Mouse (Mus musculus): ENCODE measurements at regions not wholly inside any gene's neighbourhood (a gene's known extent, or its start where the extent isn't known, plus 50 kb on each side); places are given as distances from the start of the nearest gene placed in this dataset.

- TF ChIP-seq GATA1 (IDR thresholded peaks at IDR 0.05; ENCODE audit: low read depth, low read length) = no peak
- no peak for TF ChIP-seq CHD2 (IDR thresholded peaks at IDR 0.05; ENCODE audit: low read length)
- no peak for TF ChIP-seq USF1 (IDR thresholded peaks at IDR 0.05; ENCODE audit: low read depth, low read length)
- TF ChIP-seq BHLHE40 (IDR thresholded peaks at IDR 0.05; ENCODE audit: borderline replicate concordance, low read depth, low read length) = no peak
- TF ChIP-seq RAD21 (IDR thresholded peaks at IDR 0.05; ENCODE audit: low read depth, low read length) = no peak
- TF ChIP-seq TBP (IDR thresholded peaks at IDR 0.05; ENCODE audit: low read depth, low read length) = no peak
- no peak for TF ChIP-seq JUND (IDR thresholded peaks at IDR 0.05; ENCODE audit: low read depth, low read length)
- no peak for TF ChIP-seq POLR2A (IDR thresholded peaks at IDR 0.05; ENCODE audit: control insufficient read depth in 1 of 2, insufficient read depth in 1 of 2, low read depth in 1 of 2, low read length in 2 of 2, poor library complexity in 1 of 2)
- no peak for TF ChIP-seq POLR2AphosphoS2 (IDR thresholded peaks at IDR 0.05; ENCODE audit: low read length)
- H3K9ac ChIP-seq (ENCODE audit: control insufficient read depth, low read depth, low read length, poor library complexity, severe bottlenecking) = no peak overlapping the region
- H3K4me1 ChIP-seq (ENCODE audit: control insufficient read depth in 1 of 2, insufficient read depth in 2 of 2, low read length in 2 of 2) = no peaks in the 10 kb centered on the region
- no peak overlapping the region for H3K27ac ChIP-seq (ENCODE audit: control insufficient read depth, low read depth, low read length)
- no peaks in the 10 kb centered on the region for H3K9me3 ChIP-seq (replicated peaks; ENCODE audit: insufficient read depth, low read length)
- H3K79me2 ChIP-seq (ENCODE audit: control insufficient read depth, insufficient read depth, low read length, poor library complexity) = no peaks in the 10 kb centered on the region
- no peaks in the 10 kb centered on the region for H3K36me3 ChIP-seq (ENCODE audit: control insufficient read depth in 1 of 2, insufficient read depth in 2 of 2, low read length in 2 of 2)
- no peak for DNase-seq (ENCODE audit: low read depth, low spot score)
- no peaks in the 10 kb centered on the region for H3K27me3 ChIP-seq (ENCODE audit: control insufficient read depth in 1 of 2, insufficient read depth in 2 of 2, low read length in 2 of 2)
- H3K4me3 ChIP-seq (ENCODE audit: control insufficient read depth in 1 of 2, insufficient read depth in 1 of 2, low read depth in 2 of 2, low read length in 2 of 2) = no peak overlapping the region
Measured at GRCm38 (mm10) chr1:137670650-137671049, 504.9 kb downstream of the Ptprc start.

DNA sequence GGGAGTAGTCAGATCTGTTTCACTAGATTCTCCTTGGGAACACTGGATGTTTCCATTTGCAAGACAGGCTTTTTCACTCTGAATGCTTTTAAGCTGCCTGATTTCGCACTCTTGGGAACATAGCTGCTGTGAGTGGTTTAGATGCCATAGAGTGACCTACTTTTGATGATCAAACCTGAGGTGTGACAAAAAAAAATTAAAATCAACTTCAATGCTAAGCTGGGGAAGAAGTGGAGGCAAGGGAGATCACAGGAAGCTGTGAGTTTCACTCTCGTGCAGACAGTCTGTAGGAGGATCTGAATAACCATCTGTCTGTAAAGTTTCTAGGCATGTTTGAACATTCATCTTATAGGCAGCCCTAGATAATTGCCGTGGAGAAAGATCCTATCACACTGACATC is 505.7 kb downstream of the Ptprc start:
- Histone ChIP-seq H3K79me2 (ENCODE audit: control insufficient read depth, insufficient read depth, low read length, poor library complexity) (no peaks in the 10 kb centered on the region), H3K9me3 (replicated peaks; ENCODE audit: insufficient read depth, low read length) (no peaks in the 10 kb centered on the region), H3K36me3 (ENCODE audit: control insufficient read depth in 1 of 2, insufficient read depth in 2 of 2, low read length in 2 of 2) (no peaks in the 10 kb centered on the region), H3K9ac (ENCODE audit: control insufficient read depth, low read depth, low read length, poor library complexity, severe bottlenecking) (no peak overlapping the region), H3K27ac (ENCODE audit: control insufficient read depth, low read depth, low read length) (no peak overlapping the region), H3K27me3 (ENCODE audit: control insufficient read depth in 1 of 2, insufficient read depth in 2 of 2, low read length in 2 of 2) (no peaks in the 10 kb centered on the region), H3K4me1 (ENCODE audit: control insufficient read depth in 1 of 2, insufficient read depth in 2 of 2, low read length in 2 of 2) (no peaks in the 10 kb centered on the region), H3K4me3 (ENCODE audit: control insufficient read depth in 1 of 2, insufficient read depth in 1 of 2, low read depth in 2 of 2, low read length in 2 of 2) (no peak overlapping the region)
- TF ChIP-seq JUND (IDR thresholded peaks at IDR 0.05; ENCODE audit: low read depth, low read length) = no peak
- TF ChIP-seq MAFK (IDR thresholded peaks at IDR 0.05; ENCODE audit: borderline replicate concordance, low read depth, low read length) = no peak
- DNase-seq (ENCODE audit: low read depth, low spot score) = no peak

GRCm38 (mm10) chr1:137658141-137658540 is 517.4 kb downstream of the Ptprc start:
- Histone ChIP-seq H3K4me3 (ENCODE audit: control insufficient read depth in 1 of 2, insufficient read depth in 1 of 2, low read depth in 2 of 2, low read length in 2 of 2) (no peak overlapping the region), H3K36me3 (ENCODE audit: control insufficient read depth in 1 of 2, insufficient read depth in 2 of 2, low read length in 2 of 2) (no peaks in the 10 kb centered on the region), H3K9ac (ENCODE audit: control insufficient read depth, low read depth, low read length, poor library complexity, severe bottlenecking) (no peak overlapping the region), H3K9me3 (replicated peaks; ENCODE audit: insufficient read depth, low read length) (no peaks in the 10 kb centered on the region), H3K27me3 (ENCODE audit: control insufficient read depth in 1 of 2, insufficient read depth in 2 of 2, low read length in 2 of 2) (no peaks in the 10 kb centered on the region), H3K27ac (ENCODE audit: control insufficient read depth, low read depth, low read length) (no peak overlapping the region), H3K4me1 (ENCODE audit: control insufficient read depth in 1 of 2, insufficient read depth in 2 of 2, low read length in 2 of 2) (no peaks in the 10 kb centered on the region), H3K79me2 (ENCODE audit: control insufficient read depth, insufficient read depth, low read length, poor library complexity) (no peaks in the 10 kb centered on the region)
- no peak for DNase-seq (ENCODE audit: low read depth, low spot score)
- TF ChIP-seq USF1 (IDR thresholded peaks at IDR 0.05; ENCODE audit: low read depth, low read length) (no peak), EP300 (IDR thresholded peaks at IDR 0.05; ENCODE audit: low read depth in 1 of 2, low read length in 2 of 2) (no peak), RAD21 (IDR thresholded peaks at IDR 0.05; ENCODE audit: low read depth, low read length) (no peak), POLR2AphosphoS5 (IDR thresholded peaks at IDR 0.05; ENCODE audit: borderline replicate concordance, low read depth, low read length) (no peak), MYB (IDR thresholded peaks at IDR 0.05; ENCODE audit: low read depth, low read length) (no peak), SMC3 (IDR thresholded peaks at IDR 0.05; ENCODE audit: low read depth, low read length) (no peak), TBP (IDR thresholded peaks at IDR 0.05; ENCODE audit: low read depth, low read length) (no peak), USF2 (IDR thresholded peaks at IDR 0.05; ENCODE audit: borderline replicate concordance in 1 of 2, insufficient read depth in 1 of 2, low read depth in 1 of 2, low read length in 2 of 2) (no peak), TAL1 (IDR thresholded peaks at IDR 0.05; ENCODE audit: low read length) (no peak), E2F4 (IDR thresholded peaks at IDR 0.05; ENCODE audit: borderline replicate concordance, low read depth, low read length) (no peak), BHLHE40 (IDR thresholded peaks at IDR 0.05; ENCODE audit: borderline replicate concordance, low read depth, low read length) (no peak), ZMIZ1 (IDR thresholded peaks at IDR 0.05; ENCODE audit: low read depth, low read length) (no peak), ZC3H11A (IDR thresholded peaks at IDR 0.05; ENCODE audit: low read depth, low read length) (no peak), ELF1 (IDR thresholded peaks at IDR 0.05; ENCODE audit: low read depth, low read length) (no peak)

Data from MEL (cell line).